Mouse (Mus musculus): ENCODE results near the gene Pdlim7. TPM values are rescaled to one million over a fixed set of nuclear protein-coding genes. Genes with fewer than 3 reads are reported as not detected.

Gene Pdlim7
- total RNA-seq, 2 experiments from 2014 or later, result 4.1 to 10.2 TPM

DNA sequence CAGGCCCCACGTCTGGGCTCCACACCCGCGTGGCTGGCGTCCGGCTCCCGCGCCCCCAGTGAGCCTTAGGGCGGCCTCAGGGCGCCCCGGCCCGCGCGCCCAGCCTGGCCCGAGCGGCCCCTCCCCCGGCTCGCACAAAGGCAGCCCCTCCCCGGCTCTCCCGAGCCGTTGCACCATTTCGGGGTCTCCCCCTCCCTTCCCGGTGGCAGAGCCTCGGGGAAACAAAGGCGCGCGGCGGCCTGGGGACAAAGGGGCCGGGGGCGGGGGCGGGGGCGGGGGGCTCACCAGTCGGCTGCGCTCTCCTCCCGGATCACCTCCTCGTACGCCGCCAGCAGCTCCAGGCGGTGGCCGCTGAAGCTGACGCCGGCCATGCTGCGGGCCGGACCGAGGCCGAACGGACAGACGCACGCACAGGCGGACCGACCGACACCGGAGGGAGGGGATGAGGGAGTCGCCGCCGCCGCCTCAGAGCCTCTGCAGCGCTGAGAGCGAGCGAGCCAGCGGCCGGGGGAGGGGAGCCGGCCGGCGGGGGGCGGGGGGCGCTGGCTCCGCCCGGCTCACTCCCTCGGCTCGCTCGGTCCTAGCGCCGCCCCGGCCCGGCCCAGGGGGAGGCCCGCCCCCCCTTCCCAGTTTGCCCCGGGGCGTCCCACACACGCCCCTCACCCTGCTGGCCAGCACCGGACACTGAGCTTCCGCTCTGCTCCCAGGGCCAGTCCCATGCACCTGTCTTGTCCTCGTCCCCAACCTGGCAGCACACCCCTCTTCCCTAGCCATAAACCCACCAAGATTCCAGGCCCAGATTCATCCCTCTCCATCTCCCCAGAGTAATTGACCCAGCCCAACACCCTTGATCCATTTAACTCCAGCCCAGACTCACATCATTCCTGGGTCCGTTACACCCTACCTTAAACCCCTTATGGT is 25.6 kb downstream of the Pdlim7 start, which contains the start of gene Dbn1:
TSS of gene Dbn1 (minus strand) at position 534 of the 921 bp plus-strand sequence.
- ATAC-seq (replicated peaks; ENCODE audit: poor library complexity, severe bottlenecking), result peak; percentile 17; the same call in 1 of the 2 replicates

DNA sequence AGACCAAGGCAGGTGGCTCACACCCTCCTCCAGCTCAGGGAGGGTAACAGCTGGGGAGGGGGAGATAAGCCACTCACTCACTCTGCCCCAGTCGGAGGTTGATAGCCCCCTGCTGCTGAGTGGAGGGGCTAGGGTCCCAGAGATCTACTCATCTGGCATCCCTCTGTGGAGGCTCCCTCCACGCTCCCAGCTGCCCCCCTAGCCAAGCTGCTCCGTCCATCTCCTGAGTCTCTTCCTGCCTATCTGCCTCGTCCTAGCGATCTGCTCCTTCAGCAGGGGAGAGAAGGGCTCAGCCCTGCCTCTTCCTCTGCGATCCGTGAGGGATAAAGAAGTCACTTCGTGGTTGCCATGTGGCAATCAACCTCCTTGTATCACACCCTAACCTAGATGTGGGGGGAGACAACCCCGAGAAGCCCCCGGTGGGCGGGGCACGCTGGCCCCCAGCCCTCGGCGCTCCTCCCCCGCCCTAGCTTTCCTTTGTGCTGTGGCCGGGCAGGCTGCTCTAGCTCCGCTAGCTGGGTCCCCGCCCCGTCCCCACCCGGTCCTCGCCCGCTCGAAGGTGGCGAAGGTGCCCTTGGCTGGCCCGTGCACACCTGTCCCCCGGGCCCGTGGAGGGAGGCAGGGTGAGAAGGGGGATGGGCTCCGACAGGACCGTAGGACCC is 26.4 kb downstream of the Pdlim7 start:
- ATAC-seq (replicated peaks; ENCODE audit: poor library complexity, severe bottlenecking), result peak; percentile 69

GRCm38 (mm10) chr13:55486029-55486794 is 27.3 kb downstream of the Pdlim7 start:
- no peak for ATAC-seq (replicated peaks; ENCODE audit: poor library complexity, severe bottlenecking)

DNA sequence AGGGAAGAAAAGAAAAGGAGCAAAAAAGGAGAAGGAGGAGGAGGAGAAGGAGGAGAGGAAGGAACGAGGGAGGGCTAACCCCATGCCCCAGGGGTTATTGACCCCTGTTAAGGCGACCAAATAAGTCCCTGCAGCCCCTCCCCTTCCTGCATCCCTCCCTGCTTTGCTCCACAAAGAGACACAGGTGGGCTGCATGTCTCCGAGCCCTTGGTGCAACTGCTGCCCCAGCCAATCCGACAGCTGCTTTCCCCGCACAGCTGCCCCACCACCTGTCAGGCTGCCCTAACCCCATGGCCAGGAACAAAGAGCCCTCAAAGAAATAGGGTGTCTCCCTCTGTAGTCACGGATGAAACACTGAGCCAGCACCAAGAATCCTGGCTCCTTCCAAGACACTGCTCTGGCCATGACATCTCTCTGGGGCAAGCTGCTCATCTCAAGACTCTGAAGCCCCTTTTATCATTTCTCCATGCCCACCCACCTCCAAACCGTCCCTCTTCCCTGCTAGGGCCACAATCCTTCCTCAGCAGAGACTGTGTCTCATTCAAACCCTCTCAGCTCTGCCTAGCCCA is 28.9 kb downstream of the Pdlim7 start:
- ATAC-seq (replicated peaks; ENCODE audit: poor library complexity, severe bottlenecking), result no peak

- no peak for ATAC-seq (replicated peaks; ENCODE audit: poor library complexity, severe bottlenecking)
Measured at GRCm38 (mm10) chr13:55483593-55483992, 29.9 kb downstream of the Pdlim7 start.

- ATAC-seq (replicated peaks; ENCODE audit: poor library complexity, severe bottlenecking), result no peak
Measured at GRCm38 (mm10) chr13:55483071-55483470, 30.4 kb downstream of the Pdlim7 start.

GRCm38 (mm10) chr13:55482542-55482941 is 30.9 kb downstream of the Pdlim7 start:
- ATAC-seq (replicated peaks; ENCODE audit: poor library complexity, severe bottlenecking), result no peak

GRCm38 (mm10) chr13:55479929-55480328 is 33.5 kb downstream of the Pdlim7 start:
- ATAC-seq (replicated peaks; ENCODE audit: poor library complexity, severe bottlenecking), result no peak

DNA sequence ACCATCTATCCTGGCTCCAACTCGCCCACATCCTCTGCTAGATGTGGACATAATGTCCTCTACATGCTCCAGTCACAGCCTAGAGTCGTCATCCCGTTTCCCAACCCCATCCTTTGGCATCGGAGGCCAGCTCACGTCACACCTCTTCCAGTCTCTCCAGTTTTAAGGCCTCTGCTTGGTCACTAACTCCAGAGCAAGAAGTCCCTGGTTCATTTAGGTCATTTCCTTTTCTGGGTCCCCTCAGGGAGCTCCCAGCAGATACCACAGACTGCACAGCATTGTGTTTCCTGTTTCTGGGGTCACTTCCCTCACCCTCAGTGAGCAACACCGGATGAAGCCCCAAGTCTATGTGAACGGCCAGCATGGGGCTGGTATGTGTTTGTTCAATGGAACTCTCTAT is 34.5 kb downstream of the Pdlim7 start:
- ATAC-seq (replicated peaks; ENCODE audit: poor library complexity, severe bottlenecking), result peak; percentile 82

DNA sequence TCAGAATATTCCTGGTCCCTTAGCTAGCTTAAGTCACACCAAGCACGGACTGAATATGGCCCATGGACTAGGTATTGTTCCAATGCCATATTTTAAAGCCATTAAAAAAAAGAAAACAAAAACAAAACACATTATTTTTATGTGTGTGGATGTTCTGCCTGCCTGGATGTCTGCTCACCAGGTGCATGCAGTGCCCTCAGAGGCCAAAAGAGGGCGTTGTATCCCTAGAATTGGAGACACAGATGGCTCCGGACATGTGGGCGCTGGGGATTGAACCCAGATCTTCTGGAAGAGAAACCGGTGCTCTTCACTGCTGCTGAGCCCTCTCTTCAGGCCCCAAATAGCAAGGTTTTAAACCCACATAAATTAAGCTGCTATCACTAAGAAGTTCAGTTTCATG is 35.4 kb downstream of the Pdlim7 start:
- ATAC-seq (replicated peaks; ENCODE audit: poor library complexity, severe bottlenecking), result no peak

GRCm38 (mm10) chr13:55477492-55477891 is 36.0 kb downstream of the Pdlim7 start:
- ATAC-seq (replicated peaks; ENCODE audit: poor library complexity, severe bottlenecking), result no peak

- ATAC-seq (replicated peaks; ENCODE audit: poor library complexity, severe bottlenecking), result no peak
Measured at GRCm38 (mm10) chr13:55476256-55476655, 37.2 kb downstream of the Pdlim7 start.

DNA sequence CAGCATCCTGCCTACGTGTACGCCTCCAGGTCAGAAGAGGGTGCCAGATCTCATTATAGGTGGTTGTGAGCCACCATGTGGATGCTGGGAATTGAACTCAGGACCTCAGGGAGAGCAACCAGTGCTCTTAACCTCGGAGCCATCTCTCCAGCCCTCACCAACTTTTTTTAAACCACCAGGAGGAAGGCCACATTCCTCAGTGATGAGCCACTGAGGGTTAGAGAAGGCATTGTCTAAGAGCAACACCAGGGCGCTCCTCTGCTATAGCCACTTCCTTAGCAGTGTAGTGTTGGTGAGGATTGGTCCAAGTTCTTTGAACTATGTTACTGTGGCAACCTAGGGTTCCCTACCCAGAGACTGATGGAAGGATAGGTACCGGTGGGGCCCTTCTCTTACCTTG is 37.7 kb downstream of the Pdlim7 start:
- no peak for ATAC-seq (replicated peaks; ENCODE audit: poor library complexity, severe bottlenecking)

GRCm38 (mm10) chr13:55474621-55475069 is 38.8 kb downstream of the Pdlim7 start:
- no peak for ATAC-seq (replicated peaks; ENCODE audit: poor library complexity, severe bottlenecking)

GRCm38 (mm10) chr13:55473961-55474360 is 39.5 kb downstream of the Pdlim7 start:
- no peak for ATAC-seq (replicated peaks; ENCODE audit: poor library complexity, severe bottlenecking)

DNA sequence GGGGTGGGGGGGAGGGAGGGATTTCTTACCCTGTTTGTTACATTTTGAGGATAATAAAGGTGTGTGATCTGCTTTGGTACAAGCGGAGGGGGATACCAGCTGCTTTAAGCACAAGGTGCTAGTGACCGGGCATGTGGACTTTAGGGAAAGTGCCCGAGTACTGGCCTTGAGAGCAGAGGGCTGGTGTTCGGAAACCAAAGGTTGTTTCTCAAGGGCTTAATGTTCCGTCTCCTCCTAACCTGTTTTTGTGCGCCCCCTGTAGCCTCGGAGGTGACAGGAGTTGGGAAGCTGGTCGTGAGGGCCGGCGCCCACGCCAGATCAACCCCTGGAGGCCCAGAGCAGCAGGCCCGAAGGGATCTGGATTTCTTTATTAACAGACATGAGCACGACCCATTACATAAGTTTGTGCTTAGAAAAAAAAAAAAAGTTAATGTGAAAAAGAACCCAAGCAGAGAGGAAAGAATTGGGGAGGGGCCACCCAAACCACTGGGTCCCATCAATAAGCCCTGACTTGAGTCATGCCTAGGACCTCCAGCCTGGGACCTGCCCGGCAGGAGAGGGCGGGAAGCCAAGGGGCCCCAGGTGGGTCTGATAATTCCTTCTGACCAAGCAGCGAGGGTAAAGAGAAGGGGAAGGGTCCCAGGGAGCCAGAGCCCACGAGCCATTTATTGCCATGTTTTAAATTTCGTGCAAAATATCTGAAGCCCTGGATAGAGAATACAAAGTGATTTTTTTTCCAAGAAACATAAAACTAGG is 40.2 kb downstream of the Pdlim7 start:
- no peak for ATAC-seq (replicated peaks; ENCODE audit: poor library complexity, severe bottlenecking)

- ATAC-seq (replicated peaks; ENCODE audit: poor library complexity, severe bottlenecking), result peak; percentile 29
Measured at GRCm38 (mm10) chr13:55472132-55473022, 41.1 kb downstream of the Pdlim7 start.

DNA sequence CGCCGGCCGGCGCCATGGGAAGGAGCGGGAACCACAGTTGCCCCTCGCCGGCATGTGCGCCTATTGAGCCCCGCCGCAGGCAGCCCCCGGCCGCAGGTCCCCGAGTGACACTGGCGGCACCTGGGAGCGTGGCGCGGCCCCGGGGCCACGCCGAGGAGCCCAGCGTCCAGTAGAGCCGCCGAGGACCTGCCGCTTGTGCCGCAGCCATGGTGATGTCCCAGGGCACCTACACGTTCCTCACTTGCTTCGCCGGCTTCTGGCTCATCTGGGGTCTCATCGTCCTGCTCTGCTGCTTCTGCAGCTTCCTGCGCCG is 41.7 kb downstream of the Pdlim7 start:
- ATAC-seq (replicated peaks; ENCODE audit: poor library complexity, severe bottlenecking), result no peak

All from granulocyte monocyte progenitor cell, adult 5-6 weeks (primary cell).